Mouse (Mus musculus): ENCODE measurements around the gene Gm45234.

DNA sequence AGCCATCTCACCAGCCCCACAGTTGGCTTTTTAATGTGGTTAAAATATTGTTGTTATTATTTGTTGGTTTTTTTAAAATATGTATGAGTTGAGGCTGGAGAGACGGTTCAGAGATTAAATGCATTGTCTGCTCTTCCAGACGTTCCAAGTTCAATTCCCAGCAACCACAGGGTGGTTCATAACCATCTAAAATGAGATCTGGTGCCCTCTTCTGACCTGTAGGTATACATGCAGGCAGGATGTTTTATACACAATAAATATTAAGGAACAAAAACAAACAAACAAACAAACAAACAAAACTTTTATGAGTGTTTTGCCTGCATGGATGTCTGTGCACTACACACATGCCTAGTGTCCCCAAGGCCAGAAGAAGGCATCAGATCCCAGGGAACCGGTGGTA is 47.2 kb upstream of the Gm45234 start:
- TF ChIP-seq CTCF (IDR thresholded peaks at IDR 0.05; ENCODE audit: borderline replicate concordance, insufficient read depth, low read depth, low read length) (no peak), POLR2A (IDR thresholded peaks at IDR 0.05; ENCODE audit: borderline replicate concordance, insufficient read depth, low read length) (no peak)
